Mouse (Mus musculus) C2C12 (cell line): ENCODE results near the gene Adamts17.

Experiments used
- CTCF ChIP-seq: IDR thresholded peaks from one replicate; pipeline ENCODE4 v1.5.1; 2011; ENCODE audit not compliant: control insufficient read depth, insufficient read depth, insufficient read length
- MYOG ChIP-seq: IDR thresholded peaks from one replicate; pipeline ENCODE4 v1.6.1; 2011; ENCODE audit not compliant: control insufficient read depth, insufficient read length; ENCODE audit errors: extremely low read depth

DNA sequence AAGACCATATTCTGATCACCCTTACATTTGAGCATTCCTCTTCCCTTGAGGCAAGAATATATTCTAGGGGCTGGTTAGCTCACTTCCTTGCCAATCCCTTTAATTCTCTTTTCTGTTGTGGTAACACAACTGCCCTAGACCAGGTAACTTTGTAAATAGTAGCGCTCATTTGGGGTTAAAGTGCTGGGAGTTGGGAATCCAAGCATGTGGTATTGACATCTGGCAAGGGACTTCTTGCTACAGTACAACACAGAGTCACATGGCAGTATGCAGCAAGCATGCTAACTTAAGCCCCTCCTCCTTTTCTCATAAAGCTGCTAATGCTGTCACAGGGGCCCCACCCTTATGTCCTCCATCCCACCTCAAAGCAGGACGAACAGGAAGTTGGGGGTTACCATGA, 97.4 kb downstream of the Adamts17 start:
- TF ChIP-seq CTCF, result no peak
- no peak for TF ChIP-seq MYOG
